Mouse (Mus musculus) CH12.LX (cell line): ENCODE data around the gene Micu2.
A peak's percentile ranks its signal among the peaks of the same experiment; 100 is the strongest.

Source experiments
- CHD1 ChIP-seq: IDR thresholded peaks from 2 replicates; pipeline ENCODE4 v1.6.1; 2012; ENCODE audit warnings: low read depth, low read length, improper control_type of control experiment, inconsistent platforms
- CTCF ChIP-seq, 2 experiments: IDR thresholded peaks in 1 of 2; conservative IDR thresholded peaks in 1 of 2; 2 replicates each; pipeline ENCODE4 v1.5.1; 2011 to 2012; ENCODE audit warnings: low read depth in 2 of 2, low read length in 2 of 2, improper control_type of control experiment in 1 of 2, inconsistent platforms in 1 of 2, mild to moderate bottlenecking in 1 of 2, moderate library complexity in 1 of 2
- EP300 ChIP-seq: IDR thresholded peaks from 2 replicates; pipeline ENCODE4 v1.6.1; 2011; ENCODE audit warnings: low read length, improper control_type of control experiment
- JUND ChIP-seq: conservative IDR thresholded peaks from 2 replicates; pipeline ENCODE4 v1.6.1; 2011; ENCODE audit warnings: low read depth, low read length, improper control_type of control experiment
- MAX ChIP-seq: IDR thresholded peaks from 2 replicates; pipeline ENCODE4 v1.6.1; 2011; ENCODE audit warnings: low read length, improper control_type of control experiment
- RAD21 ChIP-seq: IDR thresholded peaks from 2 replicates; pipeline ENCODE4 v1.6.1; 2011; ENCODE audit warnings: low read depth, mild to moderate bottlenecking, low read length, improper control_type of control experiment, moderate library complexity
- UBTF ChIP-seq: IDR thresholded peaks from 2 replicates; pipeline ENCODE4 v1.6.1; 2012; ENCODE audit warnings: low read depth, mild to moderate bottlenecking, inconsistent platforms, low read length, improper control_type of control experiment, moderate library complexity
- USF1 ChIP-seq: IDR thresholded peaks from 2 replicates; pipeline ENCODE4 v1.6.1; 2014; ENCODE audit warnings: low read depth, mild to moderate bottlenecking, inconsistent platforms, low read length, improper control_type of control experiment
- ZC3H11A ChIP-seq: IDR thresholded peaks from 2 replicates; pipeline ENCODE4 v1.6.1; 2012; ENCODE audit warnings: low read depth, mild to moderate bottlenecking, inconsistent platforms, low read length, improper control_type of control experiment
- ZMIZ1 ChIP-seq: IDR thresholded peaks from 2 replicates; pipeline ENCODE4 v1.6.1; 2012; ENCODE audit warnings: low read depth, mild to moderate bottlenecking, inconsistent platforms, low read length, improper control_type of control experiment
- ZNF384 ChIP-seq: IDR thresholded peaks from 2 replicates; pipeline ENCODE4 v1.6.1; 2012; ENCODE audit warnings: low read depth, low read length, improper control_type of control experiment, inconsistent platforms

DNA sequence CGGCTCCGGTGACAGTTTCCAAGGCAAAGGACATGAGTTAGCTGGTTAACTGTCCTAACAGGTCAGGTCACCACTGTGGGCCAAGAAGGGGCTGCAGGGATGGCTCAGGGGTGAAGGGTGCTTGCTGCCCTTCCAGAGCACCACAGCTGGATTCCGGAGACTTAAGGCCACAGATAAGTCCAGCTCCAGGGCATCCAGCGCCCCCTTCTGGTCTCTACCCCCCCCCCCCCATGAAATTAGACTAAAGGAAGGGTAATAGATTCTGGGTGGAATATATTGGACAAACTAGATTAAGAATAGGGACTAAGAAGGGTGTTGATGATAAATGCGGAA, 306 bp upstream of the Micu2 start:
- TF ChIP-seq RAD21 (peak; percentile 8), ZC3H11A (no peak), EP300 (no peak), CTCF (conservative IDR thresholded peaks at IDR 0.05 in 1 of 2, IDR thresholded peaks at IDR 0.05 in 1 of 2; ENCODE audit: low read depth in 2 of 2, low read length in 2 of 2) (peak in 1 of 2 experiments; percentile 69; a peak in 2 of 4 replicates), CHD1 (no peak), JUND (no peak), MAX (no peak), USF1 (no peak), ZMIZ1 (peak; percentile 3; the same call in 1 of the 2 replicates), UBTF (no peak), ZNF384 (no peak)
